Mouse (Mus musculus) forebrain, embryonic 14.5 days (tissue): ENCODE data around the gene Stxbp4. TPM values are rescaled to one million over a fixed set of nuclear protein-coding genes. Genes with fewer than 3 reads are reported as not detected.
A peak's percentile ranks its signal among the peaks of the same experiment; 100 is the strongest.

ENCODE experiments used
- ATAC-seq: fragments of 200-750 bp; cut with Nextera tagmentation; 2 replicates; pipeline ENCODE4 v1.8.0; 2017; ENCODE audit warnings: mild to moderate bottlenecking, moderate library complexity
- DNase-seq: peaks from one replicate; pipeline ENCODE4 v3.0.0-alpha.2; 2015; ENCODE audit warnings: low spot score
- H3K27ac ChIP-seq: fragments of 300-500 bp; sonication (generic); 2 replicates; pipeline ENCODE4 v1.5.1; 2014; ENCODE audit warnings: low read depth, mild to moderate bottlenecking, control low read depth, low read length, moderate library complexity
- H3K27me3 ChIP-seq: fragments of 300-500 bp; sonication (generic); replicated peaks from 2 replicates; pipeline ENCODE4 v1.6.1; 2014; ENCODE audit warnings: low read length, control low read depth, mixed read lengths; ENCODE audit not compliant: control insufficient read depth, insufficient read depth
- H3K36me3 ChIP-seq: fragments of 300-500 bp; sonication (generic); 2 replicates; pipeline ENCODE4 v1.6.1; 2014; ENCODE audit warnings: low read length, control low read depth; ENCODE audit not compliant: control insufficient read depth, insufficient read depth
- H3K4me1 ChIP-seq: fragments of 300-500 bp; sonication (generic); 2 replicates; pipeline ENCODE4 v1.6.1; 2014; ENCODE audit warnings: antibody characterized with exemption, low read length, control low read depth; ENCODE audit not compliant: control insufficient read depth, insufficient read depth
- H3K4me2 ChIP-seq: fragments of 300-500 bp; sonication (generic); 2 replicates; pipeline ENCODE4 v1.6.1; 2014; ENCODE audit warnings: mild to moderate bottlenecking, control low read depth, low read length
- H3K4me3 ChIP-seq: fragments of 300-500 bp; sonication (generic); 2 replicates; pipeline ENCODE4 v1.5.1; 2014; ENCODE audit warnings: low read depth, low read length, control low read depth
- H3K9ac ChIP-seq: fragments of 300-500 bp; sonication (generic); 2 replicates; pipeline ENCODE4 v1.6.1; 2014; ENCODE audit warnings: mild to moderate bottlenecking, low read length, control low read depth, moderate library complexity
- H3K9me3 ChIP-seq: fragments of 300-500 bp; sonication (generic); replicated peaks from 2 replicates; pipeline ENCODE4 v1.6.1; 2016; ENCODE audit warnings: low read length, control low read depth, mixed read lengths; ENCODE audit not compliant: control insufficient read depth
- WGBS: fragments of 180-500 bp; shearing (Covaris S2); extraction: QIAGEN DNeasy Blood & Tissue Kit; methylation state at CpG from one replicate; pipeline ENCODE4 v1.1.7; 2014; 5-methylcytosine and 5-hydroxymethylcytosine counted together
- polyA plus RNA-seq: library from polyadenylated mRNA; unstranded; fragments of >200 nt; fragmentation: Nextera tagmentation; extraction: Ambion mirVana; gene quantifications from 2 replicates; pipeline ENCODE4 v1.2.1, GENCODE M21; 2014

The Stxbp4 gene
- polyA plus RNA-seq, 1 experiment from 2014 or later: 14.7 TPM

- Histone ChIP-seq H3K4me3 (no peak overlapping the region), H3K36me3 (no peaks in the 10 kb centered on the region), H3K27ac (no peak overlapping the region), H3K27me3 (no peaks in the 10 kb centered on the region), H3K9me3 (no peaks in the 10 kb centered on the region), H3K4me2 (no peak overlapping the region), H3K4me1 (no peaks in the 10 kb centered on the region), H3K9ac (no peak overlapping the region)
- no peak for DNase-seq
- 90% methylated on average over 1 of the region's 1 CpGs for WGBS
- ATAC-seq: no peak
Observed at GRCm38 (mm10) chr11:90627751-90628150, 10.1 kb downstream of the Stxbp4 start.

GRCm38 (mm10) chr11:90625174-90625573, 12.7 kb downstream of the Stxbp4 start:
- H3K9me3 ChIP-seq: no peaks in the 10 kb centered on the region
- H3K9ac ChIP-seq: no peak overlapping the region
- no peak overlapping the region for H3K27ac ChIP-seq
- H3K4me2 ChIP-seq: no peak overlapping the region
- 79% methylated on average over 1 of the region's 1 CpGs for WGBS
- H3K27me3 ChIP-seq: no peaks in the 10 kb centered on the region
- no peak overlapping the region for H3K4me3 ChIP-seq
- H3K36me3 ChIP-seq: 0 out of 2 replicates have a peak, but pooled peaks cover 5% of the 10 kb centered on the region
- H3K4me1 ChIP-seq: no peaks in the 10 kb centered on the region
- ATAC-seq (no peak), DNase-seq (no peak)

DNA sequence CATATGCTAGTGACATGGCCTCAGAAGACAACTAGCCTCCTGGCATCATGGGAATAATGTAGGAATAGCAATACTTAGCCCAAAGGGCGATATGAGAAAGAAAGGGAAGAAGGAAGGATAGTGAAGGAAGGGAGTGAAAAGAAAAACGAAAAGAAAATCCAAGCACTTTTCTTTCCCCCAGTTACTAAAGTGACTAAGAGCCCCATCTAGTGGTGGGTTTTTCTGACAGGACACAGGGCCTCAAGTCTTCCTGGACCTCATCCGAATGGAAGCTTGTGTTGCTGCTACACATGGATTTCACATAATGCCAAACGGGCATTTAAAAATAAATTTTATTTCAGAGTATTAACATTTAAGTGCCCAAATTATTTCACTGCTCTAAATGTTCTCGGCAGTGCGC, 14.4 kb downstream of the Stxbp4 start:
- Histone ChIP-seq H3K36me3 (peaks cover 7% of the 10 kb centered on the region; the same call in 1 of the 2 replicates), H3K4me2 (no peak overlapping the region), H3K9ac (no peak overlapping the region), H3K27me3 (no peaks in the 10 kb centered on the region), H3K4me3 (no peak overlapping the region), H3K9me3 (no peaks in the 10 kb centered on the region), H3K27ac (no peak overlapping the region), H3K4me1 (no peaks in the 10 kb centered on the region)
- DNase-seq: peak; percentile 77
- ATAC-seq: no peak
- 55% methylated on average over 6 of the region's 6 CpGs for WGBS

GRCm38 (mm10) chr11:90622500-90622899, 15.4 kb downstream of the Stxbp4 start:
- no peak overlapping the region for H3K4me3 ChIP-seq
- no peaks in the 10 kb centered on the region for H3K27me3 ChIP-seq
- WGBS: 88% methylated on average over 7 of the region's 7 CpGs
- H3K9me3 ChIP-seq: no peaks in the 10 kb centered on the region
- no peak overlapping the region for H3K4me2 ChIP-seq
- DNase-seq: no peak
- no peak for ATAC-seq
- H3K4me1 ChIP-seq: no peaks in the 10 kb centered on the region
- H3K9ac ChIP-seq: no peak overlapping the region
- peaks cover 12% of the 10 kb centered on the region; the same call in 1 of the 2 replicates for H3K36me3 ChIP-seq
- H3K27ac ChIP-seq: no peak overlapping the region

- H3K27ac ChIP-seq: no peak overlapping the region
- no peak for DNase-seq
- no peak overlapping the region for H3K4me3 ChIP-seq
- H3K9me3 ChIP-seq: no peaks in the 10 kb centered on the region
- H3K4me2 ChIP-seq: no peak overlapping the region
- WGBS: 89% methylated on average over 12 of the region's 12 CpGs
- peaks cover 12% of the 10 kb centered on the region; the same call in 1 of the 2 replicates for H3K36me3 ChIP-seq
- no peaks in the 10 kb centered on the region for H3K27me3 ChIP-seq
- no peaks in the 10 kb centered on the region for H3K4me1 ChIP-seq
- ATAC-seq: no peak
- no peak overlapping the region for H3K9ac ChIP-seq
Observed at GRCm38 (mm10) chr11:90622044-90622443, 15.8 kb downstream of the Stxbp4 start.

GRCm38 (mm10) chr11:90616431-90616830, 21.5 kb downstream of the Stxbp4 start:
- Histone ChIP-seq H3K27me3 (no peaks in the 10 kb centered on the region), H3K4me3 (no peak overlapping the region), H3K4me1 (no peaks in the 10 kb centered on the region), H3K9ac (no peak overlapping the region), H3K27ac (no peak overlapping the region), H3K4me2 (no peak overlapping the region), H3K9me3 (no peaks in the 10 kb centered on the region), H3K36me3 (peaks cover 12% of the 10 kb centered on the region; the same call in 1 of the 2 replicates)
- ATAC-seq (no peak), DNase-seq (peak; percentile 76)

GRCm38 (mm10) chr11:90614743-90615142, 23.1 kb downstream of the Stxbp4 start:
- H3K4me3 ChIP-seq: no peak overlapping the region
- WGBS: 93% methylated on average over 6 of the region's 6 CpGs

GRCm38 (mm10) chr11:90612118-90612517, 25.8 kb downstream of the Stxbp4 start:
- Histone ChIP-seq H3K9me3 (no peaks in the 10 kb centered on the region), H3K4me1 (no peaks in the 10 kb centered on the region), H3K4me2 (no peak overlapping the region), H3K9ac (no peak overlapping the region), H3K4me3 (no peak overlapping the region), H3K27me3 (no peaks in the 10 kb centered on the region), H3K27ac (no peak overlapping the region), H3K36me3 (peaks cover 8% of the 10 kb centered on the region)
- ATAC-seq (no peak), DNase-seq (no peak)

More at GRCm38 (mm10) chr11:90614743-90615142, 23.1 kb downstream of the Stxbp4 start:
- DNase-seq: no peak
- peaks cover 7% of the 10 kb centered on the region; the same call in 1 of the 2 replicates for H3K36me3 ChIP-seq
- no peaks in the 10 kb centered on the region for H3K9me3 ChIP-seq
- H3K4me2 ChIP-seq: no peak overlapping the region
- H3K4me1 ChIP-seq: no peaks in the 10 kb centered on the region
- no peak overlapping the region for H3K9ac ChIP-seq
- H3K27me3 ChIP-seq: no peaks in the 10 kb centered on the region
- ATAC-seq: no peak
- H3K27ac ChIP-seq: no peak overlapping the region

DNA sequence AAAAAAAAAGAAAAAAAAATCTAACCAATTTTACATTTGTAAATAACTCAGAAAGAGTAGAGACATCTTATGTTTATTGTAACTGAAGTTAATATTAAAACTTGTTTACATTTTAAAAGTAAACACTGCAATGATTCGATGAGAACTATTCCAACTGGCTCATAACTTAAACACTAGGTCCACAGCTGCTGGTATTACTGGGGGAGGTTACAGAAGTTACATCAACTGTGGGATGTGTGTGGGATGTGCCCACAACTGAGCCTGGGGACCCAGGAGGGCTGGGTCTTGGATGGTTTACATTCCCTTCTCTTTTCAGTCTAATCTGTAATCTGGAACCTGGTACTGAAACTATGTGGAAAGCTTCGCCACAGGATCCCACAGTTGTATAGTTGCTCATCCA, 34.8 kb downstream of the Stxbp4 start:
- Histone ChIP-seq H3K4me2 (no peak overlapping the region), H3K4me1 (no peaks in the 10 kb centered on the region), H3K4me3 (no peak overlapping the region), H3K27ac (no peak overlapping the region), H3K36me3 (peaks cover 19% of the 10 kb centered on the region; the same call in 1 of the 2 replicates), H3K27me3 (no peaks in the 10 kb centered on the region), H3K9me3 (no peaks in the 10 kb centered on the region), H3K9ac (no peak overlapping the region)
- WGBS: 91% methylated on average over 2 of the region's 2 CpGs
- ATAC-seq: no peak
- no peak for DNase-seq
